Mouse (Mus musculus) ES-E14 (cell line): ENCODE data around the gene Sox4. TPM values are rescaled to one million over a fixed set of nuclear protein-coding genes. Genes with fewer than 3 reads are reported as not detected.

Source experiments
- DNase-seq: peaks from one replicate; pipeline ENCODE4 v3.0.0-alpha.2; 2013; ENCODE audit warnings: low read depth, low spot score
- H3K27ac ChIP-seq: 2 replicates; pipeline ENCODE4 v1.5.1; 2012; ENCODE audit warnings: low read depth, mild to moderate bottlenecking, low read length, moderate library complexity, mixed read lengths; ENCODE audit not compliant: poor library complexity, insufficient read depth, severe bottlenecking
- H3K36me3 ChIP-seq: 2 replicates; pipeline ENCODE4 v1.6.1; 2012; ENCODE audit warnings: mild to moderate bottlenecking, low read length, moderate library complexity, mixed read lengths; ENCODE audit not compliant: control insufficient read depth, poor library complexity, insufficient read depth, severe bottlenecking
- H3K4me1 ChIP-seq, 2 experiments: fragments of 150-350 bp in 1 of 2; sonication (generic) in 1 of 2; 2 replicates each; pipeline ENCODE4 v1.6.1; 2012; ENCODE audit warnings: low read length in 2 of 2, mild to moderate bottlenecking in 1 of 2, mixed read lengths in 1 of 2; ENCODE audit not compliant: control insufficient read depth in 2 of 2, insufficient read depth in 2 of 2, poor library complexity in 1 of 2
- H3K4me3 ChIP-seq, 2 experiments: fragments of 150-350 bp in 1 of 2; sonication (generic) in 1 of 2; 2 replicates each; pipeline ENCODE4 v1.5.1; 2012; ENCODE audit warnings: low read length in 2 of 2, low read depth in 1 of 2, mild to moderate bottlenecking in 1 of 2, mixed read lengths in 1 of 2; ENCODE audit not compliant: insufficient read depth in 1 of 2, poor library complexity in 1 of 2, severe bottlenecking in 1 of 2
- H3K9ac ChIP-seq: 2 replicates; pipeline ENCODE4 v1.6.1; 2012; ENCODE audit warnings: low read depth, mild to moderate bottlenecking, low read length, mixed read lengths; ENCODE audit not compliant: poor library complexity, insufficient read depth, severe bottlenecking
- H3K9me3 ChIP-seq: fragments of 150-350 bp; sonication (generic); 2 replicates; pipeline ENCODE4 v1.6.1; 2012; ENCODE audit warnings: low read depth, mild to moderate bottlenecking, low read length; ENCODE audit not compliant: control insufficient read depth, insufficient read depth
- CHD2 ChIP-seq: IDR thresholded peaks from 2 replicates; pipeline ENCODE4 v1.6.1; 2014; ENCODE audit warnings: mild to moderate bottlenecking, low read depth, low read length, inconsistent platforms
- HCFC1 ChIP-seq: IDR thresholded peaks from 2 replicates; pipeline ENCODE4 v1.6.1; 2012; ENCODE audit warnings: low read length, inconsistent platforms, borderline replicate concordance; ENCODE audit not compliant: insufficient read depth
- MAFK ChIP-seq: IDR thresholded peaks from 2 replicates; pipeline ENCODE4 v1.6.1; 2014; ENCODE audit warnings: mild to moderate bottlenecking, low read depth, low read length, inconsistent platforms; ENCODE audit not compliant: insufficient read depth
- ZC3H11A ChIP-seq: IDR thresholded peaks from 2 replicates; pipeline ENCODE4 v1.6.1; 2012; ENCODE audit warnings: low read depth, mild to moderate bottlenecking, inconsistent platforms, low read length, borderline replicate concordance
- ZNF384 ChIP-seq: IDR thresholded peaks from 2 replicates; pipeline ENCODE4 v1.6.1; 2012; ENCODE audit warnings: low read depth, low read length, inconsistent platforms
- in situ Hi-C, 2 experiments: fragments of 600-800 bp; cut with MboI; formaldehyde crosslinking; loops; one replicate each; pipeline ENCODE4 v1.15.1; 2025; ENCODE audit warnings: low sequenced_read_pairs in 2 of 2, inconsistent platforms in 1 of 2; ENCODE audit not compliant: unreplicated experiment in 2 of 2
- total RNA-seq: library from RNA; depleted of rRNA; stranded (reverse); fragments of 300-350 nt; gene quantifications from 2 replicates; pipeline ENCODE4 v1.2.3, GENCODE M21; 2012

Gene Sox4
- total RNA-seq, 1 experiment, result 27.1 TPM

GRCm38 (mm10) chr13:28958211-28959067, 4.9 kb upstream of the Sox4 start:
- TF ChIP-seq MAFK (no peak), HCFC1 (0 out of 2 replicates have a peak, but pooled peaks have one; percentile 17)
- Histone ChIP-seq H3K27ac (no peak overlapping the region; the same call in 1 of the 2 replicates), H3K4me1 (no peaks in the 10 kb centered on the region), H3K9me3 (no peaks in the 10 kb centered on the region), H3K36me3 (no peaks in the 10 kb centered on the region), H3K9ac (peak overlapping the region; percentile 65), H3K4me3 (peak overlapping the region; percentile 67 to 78)
- in situ Hi-C loops, result loop anchor here in 1 of 2 experiments (10.0 kb wide), 1 partner anchor 876 kb away; no protein-coding TSS in a partner anchor
- no peak for DNase-seq

- Histone ChIP-seq H3K36me3 (no peaks in the 10 kb centered on the region), H3K9ac (peak overlapping the region; percentile 65), H3K4me3 (peak overlapping the region; percentile 67 to 78), H3K9me3 (no peaks in the 10 kb centered on the region), H3K4me1 (no peaks in the 10 kb centered on the region), H3K27ac (no peak overlapping the region; the same call in 1 of the 2 replicates)
- peak; percentile 82 for DNase-seq
- TF ChIP-seq HCFC1, result peak; percentile 37; the same call in 1 of the 2 replicates
- TF ChIP-seq ZNF384, result no peak
- peak; percentile 92 for TF ChIP-seq ZC3H11A
- no peak for TF ChIP-seq MAFK
- no peak for TF ChIP-seq CHD2
- in situ Hi-C loops, result loop anchor here in 1 of 2 experiments (10.0 kb wide), 1 partner anchor 877 kb away; no protein-coding TSS in a partner anchor
Observed at GRCm38 (mm10) chr13:28957765-28958164, 4.3 kb upstream of the Sox4 start.

- Histone ChIP-seq H3K4me1 (peaks cover 9 to 12% of the 10 kb centered on the region in 2 experiments; a peak in 2 of 4 replicates), H3K9ac (peak overlapping the region; percentile 67), H3K4me3 (peak overlapping the region; percentile 65 to 78), H3K9me3 (no peaks in the 10 kb centered on the region), H3K36me3 (peaks cover 4% of the 10 kb centered on the region; the same call in 1 of the 2 replicates), H3K27ac (no peak overlapping the region)
- TF ChIP-seq CHD2 (no peak), HCFC1 (no peak), ZC3H11A (no peak), ZNF384 (no peak), MAFK (no peak)
- peak; percentile 48 for DNase-seq
- in situ Hi-C loops, result loop anchor here in 1 of 2 experiments (10.0 kb wide), 1 partner anchor 882 kb away; no protein-coding TSS in a partner anchor
Observed at GRCm38 (mm10) chr13:28952576-28953571, 639 bp downstream of the Sox4 start.
